Mouse (Mus musculus) heart, adult 8-10 months (tissue): Measurements from ENCODE around the gene Mrpl58. TPM values are rescaled to one million over a fixed set of nuclear protein-coding genes. Genes with fewer than 3 reads are reported as not detected.
"Not testable (repeated sequence)": the region's sequence is repeated elsewhere in the genome, so short reads cannot be mapped to it uniquely, and the experiment has no call there.

Experiments used
- DNase-seq: peaks from one replicate; pipeline ENCODE4 v3.0.0; 2022; ENCODE audit warnings: low spot score
- total RNA-seq, 4 experiments: library from RNA; stranded (reverse); gene quantifications; 2 replicates each; pipeline ENCODE4 v1.2.4; 2022

The Mrpl58 gene
- total RNA-seq, 4 experiments from 2014 or later: 139 to 160 (median 146) TPM

DNA sequence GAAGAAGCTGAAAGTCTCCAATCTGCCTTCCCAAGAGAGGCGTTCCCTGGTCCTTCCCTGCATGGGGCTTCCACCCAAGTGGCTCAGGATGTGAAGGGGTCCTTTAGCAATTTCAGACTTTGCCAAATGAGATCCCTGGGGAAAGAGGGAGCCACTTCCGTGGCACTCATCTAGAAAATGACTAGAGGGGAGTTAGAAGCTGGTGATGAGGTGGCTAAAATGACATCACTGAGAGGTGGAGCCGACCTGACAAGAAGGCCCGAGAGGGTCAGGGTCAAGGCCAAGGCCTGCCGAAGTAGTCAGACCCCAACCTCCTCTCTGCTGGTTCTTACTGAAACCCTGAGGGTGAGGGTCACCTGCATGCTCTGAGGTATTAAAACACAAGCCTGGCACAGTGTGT, 20.7 kb upstream of the Mrpl58 start:
- DNase-seq: no peak

DNA sequence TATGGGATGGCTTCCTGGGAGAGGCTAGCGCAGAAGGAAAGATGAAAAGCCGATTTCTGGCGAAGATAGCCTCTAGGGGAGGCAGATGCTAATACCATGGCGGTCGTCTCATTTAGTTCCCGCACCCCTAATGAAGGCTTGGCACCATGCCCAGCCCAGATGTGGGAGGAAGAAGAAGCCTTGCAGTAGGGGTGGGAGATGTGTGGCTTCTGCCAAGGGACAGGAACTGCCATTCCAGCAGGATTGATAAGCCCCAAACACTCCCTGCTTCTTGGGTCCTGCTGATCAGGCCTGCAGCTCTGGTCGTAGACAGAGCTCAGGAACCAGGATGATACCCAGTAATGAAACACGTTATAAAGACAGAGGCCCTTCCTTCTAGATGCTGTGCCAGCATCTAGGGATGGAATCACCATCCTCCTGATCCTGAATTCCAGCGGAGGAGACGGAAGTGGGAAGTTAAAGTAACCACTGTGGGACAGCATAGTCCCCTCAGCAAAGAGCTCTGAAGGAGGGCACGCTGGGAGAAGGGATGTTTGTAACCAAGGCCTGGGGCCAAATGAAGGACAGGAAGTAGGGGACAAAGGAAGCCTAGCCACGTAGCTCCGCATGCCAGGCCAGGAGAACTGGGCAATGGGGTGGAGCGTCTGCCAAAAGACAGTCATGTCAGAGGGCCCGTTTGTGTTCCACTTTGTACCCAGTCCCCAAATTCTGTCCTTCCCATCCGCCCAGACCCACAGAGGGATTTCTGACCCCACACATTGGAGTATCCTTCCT, 19.7 kb upstream of the Mrpl58 start:
- no peak for DNase-seq

DNA sequence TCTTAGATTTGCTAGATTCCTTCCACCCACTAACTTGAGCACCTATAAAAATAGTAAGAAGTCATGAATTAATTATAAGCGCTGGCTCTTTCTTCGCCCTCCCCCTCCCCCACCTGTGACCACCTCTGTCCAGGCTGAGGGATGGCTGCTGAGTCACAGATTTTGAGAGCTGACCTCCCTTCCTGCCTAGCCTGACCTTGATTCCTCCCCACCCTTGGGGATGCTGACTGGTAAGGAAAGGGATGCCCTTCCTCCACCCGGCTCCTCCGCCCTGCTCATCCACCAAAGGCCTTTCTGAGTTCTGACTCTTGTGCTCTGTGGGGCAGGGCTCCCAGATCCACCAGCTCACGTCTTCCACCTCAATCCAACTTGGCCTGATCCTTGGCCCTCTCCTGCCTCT, 19.0 kb upstream of the Mrpl58 start:
- no peak for DNase-seq

DNA sequence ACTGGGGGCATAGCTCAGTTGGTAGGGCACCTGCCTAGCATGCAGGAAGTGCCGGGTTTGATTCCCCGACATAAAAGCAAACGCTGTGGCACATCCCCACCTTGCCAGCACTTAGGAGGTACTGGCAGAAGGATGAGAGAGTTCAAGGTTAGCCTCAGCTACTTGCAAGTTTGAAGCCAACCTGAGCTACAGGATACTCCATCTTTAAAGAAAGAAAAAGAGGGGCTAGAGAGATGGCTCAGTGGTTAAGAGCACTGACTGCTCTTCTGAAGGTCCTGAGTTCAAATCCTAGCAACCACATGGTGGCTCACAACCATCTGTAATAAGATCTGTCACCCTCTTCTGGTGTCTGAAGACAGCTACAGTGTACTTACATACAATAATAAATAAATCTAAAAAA, 16.7 kb upstream of the Mrpl58 start:
- not testable (repeated sequence) for DNase-seq

DNA sequence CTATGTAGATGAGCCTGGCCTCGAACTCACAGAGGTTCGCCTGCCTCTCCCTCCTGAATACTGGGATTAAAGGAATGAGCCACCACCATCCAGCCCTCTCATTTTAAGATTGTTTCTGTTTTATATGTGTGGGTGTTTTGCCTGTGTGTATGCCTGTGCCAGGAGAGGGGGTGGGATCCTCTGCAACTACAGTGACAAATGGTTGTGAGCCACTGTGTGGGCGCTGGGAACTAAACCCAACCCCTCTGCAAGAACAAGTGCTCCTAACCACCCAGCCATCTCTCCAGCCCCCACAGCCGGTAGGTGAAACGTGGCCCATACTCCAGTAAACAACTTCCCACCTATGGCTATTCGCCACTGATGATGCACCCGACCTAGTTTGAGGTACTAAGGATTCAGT, 12.2 kb upstream of the Mrpl58 start:
- DNase-seq: no peak

DNA sequence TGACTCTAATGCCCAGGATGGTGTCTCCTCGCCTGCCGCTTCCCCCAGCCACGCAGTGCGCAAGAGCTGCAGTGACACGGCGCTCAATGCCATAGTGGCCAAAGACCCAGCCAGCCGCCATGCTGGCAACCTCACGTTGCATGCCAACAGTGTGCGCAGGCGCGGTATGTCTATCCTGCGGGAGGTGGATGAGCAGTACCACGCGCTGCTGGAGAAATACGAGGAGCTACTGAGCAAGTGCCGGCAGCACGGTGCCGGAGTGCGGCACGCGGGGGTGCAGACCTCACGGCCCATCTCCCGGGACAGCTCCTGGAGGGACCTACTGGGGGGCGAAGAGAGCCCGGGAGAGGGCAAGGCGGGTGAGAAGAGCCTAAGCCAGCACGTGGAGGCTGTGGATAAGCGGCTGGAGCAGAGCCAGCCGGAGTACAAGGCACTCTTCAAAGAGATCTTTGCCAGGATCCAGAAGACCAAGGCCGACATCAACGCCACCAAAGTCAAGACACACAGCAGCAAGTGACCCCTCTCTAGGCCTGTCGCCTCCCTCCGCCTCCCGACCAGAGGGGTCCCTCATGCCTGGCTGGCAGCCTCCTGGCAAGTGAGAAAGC, 9.7 kb upstream of the Mrpl58 start:
- DNase-seq: no peak

DNA sequence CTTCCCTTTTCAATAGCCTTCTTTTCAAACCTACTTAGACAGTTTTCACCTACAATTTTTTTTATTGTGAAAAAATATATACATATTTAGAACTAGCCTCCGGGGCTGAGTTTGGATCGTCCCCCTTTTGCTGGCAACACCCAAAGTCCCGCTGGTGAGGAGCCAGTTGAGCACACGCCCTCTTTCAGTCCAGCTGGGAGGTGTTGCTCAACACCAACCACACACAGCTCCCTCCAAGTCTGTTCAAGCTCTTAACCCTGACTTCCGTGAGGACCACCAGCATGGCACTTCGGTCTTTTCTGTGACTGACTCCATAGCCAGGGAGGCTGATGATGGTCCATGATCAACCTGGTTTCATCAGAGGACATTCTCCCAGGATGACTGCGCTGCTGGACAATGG, 5.5 kb upstream of the Mrpl58 start:
- no peak for DNase-seq

DNA sequence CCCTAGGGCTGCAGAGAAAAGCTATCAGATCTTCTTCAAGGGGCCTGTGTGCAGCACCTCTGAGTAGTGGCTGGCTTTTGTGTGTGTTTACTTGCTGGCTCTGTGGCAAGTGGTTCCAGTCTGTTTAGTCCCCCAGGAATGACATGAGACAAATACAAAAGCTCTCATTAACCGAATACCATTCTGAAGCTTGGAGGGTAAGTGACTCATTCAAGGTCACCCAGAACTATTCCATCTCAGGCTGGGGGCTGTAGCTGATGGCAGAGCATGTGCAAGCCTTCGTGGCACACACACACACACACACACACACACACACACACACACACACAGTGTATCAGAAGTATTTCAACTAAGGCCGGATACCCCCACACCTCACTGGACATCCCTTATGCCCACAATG, 3.4 kb upstream of the Mrpl58 start:
- DNase-seq: no peak

DNA sequence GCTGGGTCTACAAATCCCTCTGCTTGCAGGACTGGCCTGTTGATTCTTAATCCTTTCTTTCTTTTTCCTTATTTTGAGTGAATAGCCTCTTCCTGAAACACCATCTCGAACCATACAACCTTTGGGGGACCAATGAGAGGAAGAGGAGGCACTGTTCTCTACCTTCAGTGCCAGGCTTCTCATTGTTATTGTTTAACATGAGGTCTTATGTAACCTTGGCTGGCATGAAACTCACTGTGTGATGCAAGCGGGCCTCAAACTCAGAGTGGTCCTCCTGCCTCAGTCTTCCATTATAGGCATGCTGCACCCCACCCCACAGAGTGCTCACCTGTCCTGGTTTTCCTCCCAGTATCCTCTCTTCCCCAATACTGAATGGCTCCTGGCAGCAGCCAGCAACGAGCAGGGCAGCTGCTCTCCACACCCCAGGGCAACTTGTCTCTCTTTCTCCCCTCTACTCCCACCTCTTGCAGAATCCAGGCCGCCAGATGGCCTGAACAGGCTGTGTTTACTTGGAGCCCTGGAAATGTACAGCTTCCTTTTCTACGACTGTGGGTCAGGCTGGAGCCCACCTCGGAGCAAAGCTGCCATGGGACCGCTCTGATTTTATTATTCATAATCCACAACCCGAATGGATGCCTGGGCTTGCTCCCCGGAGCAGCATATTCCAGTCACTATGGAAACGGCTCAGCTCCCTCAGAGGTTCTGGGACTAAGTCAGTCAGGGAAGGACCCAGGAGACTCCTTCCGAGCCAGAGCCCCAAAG, 2.7 kb upstream of the Mrpl58 start:
- DNase-seq: no peak

DNA sequence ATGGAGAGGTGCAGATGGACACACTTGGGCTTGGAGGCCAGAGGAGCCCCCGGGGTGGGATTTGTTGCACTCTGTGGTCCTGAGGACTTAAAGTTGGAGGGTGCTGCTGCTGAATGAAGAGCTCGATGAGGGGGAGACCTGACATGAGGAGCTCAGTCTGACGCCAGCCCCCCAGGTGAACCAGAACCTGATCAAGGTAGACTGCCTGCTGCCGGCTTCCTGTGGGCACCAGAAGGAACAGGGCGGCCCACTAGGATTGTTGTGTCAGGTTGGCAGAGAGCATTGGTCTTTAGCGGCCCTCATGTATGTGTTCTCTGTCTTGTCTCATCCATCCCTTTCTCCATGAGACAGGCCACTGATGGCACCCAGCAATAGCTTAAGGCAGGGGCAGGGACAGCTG, 2.2 kb downstream of the Mrpl58 start:
- DNase-seq: no peak

DNA sequence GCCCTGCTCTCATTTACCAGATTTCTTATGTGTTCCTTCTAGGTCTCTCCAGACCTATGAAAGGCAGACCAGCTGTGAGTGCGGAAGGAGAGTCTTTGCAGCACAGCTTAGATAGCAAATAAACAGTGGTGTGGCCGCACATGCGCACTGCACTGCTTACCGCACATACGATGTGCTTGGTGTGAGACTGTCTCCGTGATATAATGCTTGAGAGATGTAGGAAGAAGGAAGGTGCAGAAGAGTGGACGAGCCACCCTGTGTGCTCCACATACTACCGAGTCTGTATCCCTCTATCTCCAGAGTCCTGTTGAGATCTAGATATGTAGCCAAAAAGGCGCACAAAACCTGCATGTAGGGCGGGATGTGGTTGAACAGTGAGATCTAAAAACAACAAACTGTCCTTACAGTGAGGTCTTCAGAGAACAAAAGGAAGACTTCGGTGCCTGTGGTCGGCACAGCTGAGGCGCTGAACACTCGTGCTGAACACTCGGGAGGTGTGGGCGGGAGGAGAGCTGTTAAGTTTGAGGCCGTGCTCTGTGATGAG, 3.4 kb downstream of the Mrpl58 start:
- DNase-seq: no peak

DNA sequence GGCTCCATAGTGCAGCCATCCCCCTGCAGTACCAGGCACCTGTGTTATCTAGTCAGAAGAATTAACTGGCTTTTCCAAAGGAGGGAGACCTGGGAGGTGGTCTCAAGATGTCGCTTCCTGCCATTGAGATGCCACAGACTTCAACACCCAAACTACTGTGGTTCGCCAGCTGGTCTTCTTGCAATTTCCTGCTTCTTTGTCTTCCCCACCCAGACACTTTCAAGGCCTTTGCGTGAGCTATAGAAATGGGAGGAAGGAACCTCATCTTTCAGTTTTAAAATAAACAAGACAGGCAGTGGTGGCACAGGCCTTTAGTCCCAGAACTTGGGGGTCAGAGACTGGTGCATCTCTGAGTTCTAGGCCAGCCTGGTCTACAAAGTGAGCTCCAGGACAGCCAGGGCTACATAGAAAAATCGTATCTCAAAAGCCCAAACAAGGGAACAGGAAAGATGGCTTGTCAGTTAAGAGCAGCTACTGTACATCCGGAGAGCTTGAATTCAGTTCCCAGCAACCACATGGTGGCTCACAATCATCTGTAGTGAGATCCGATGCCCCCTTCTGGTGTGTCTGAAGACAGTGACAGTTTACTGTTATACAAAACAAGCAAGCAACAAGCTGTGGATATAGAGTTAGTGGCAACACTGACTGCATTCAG, 4.8 kb downstream of the Mrpl58 start:
- DNase-seq: no peak

DNA sequence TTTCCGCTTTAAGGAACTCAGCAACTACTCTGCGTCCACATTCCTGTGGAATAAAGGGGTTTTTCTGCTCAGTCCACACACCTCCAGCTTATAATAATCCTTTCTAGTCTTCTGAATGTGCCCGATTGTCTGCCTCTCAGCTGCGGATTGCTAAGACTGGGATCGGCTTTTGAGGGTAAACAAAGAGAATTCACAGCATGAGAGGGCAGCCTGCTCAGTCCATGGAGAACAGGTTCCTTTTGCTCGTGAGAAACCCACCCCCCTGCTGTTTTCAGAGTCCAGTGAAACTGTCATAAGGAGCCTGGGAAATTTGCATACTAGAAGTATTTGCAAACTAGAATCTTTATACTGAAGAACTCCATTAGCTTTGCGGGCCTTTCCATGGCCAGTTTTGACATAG, 6.0 kb downstream of the Mrpl58 start:
- DNase-seq: no peak

DNA sequence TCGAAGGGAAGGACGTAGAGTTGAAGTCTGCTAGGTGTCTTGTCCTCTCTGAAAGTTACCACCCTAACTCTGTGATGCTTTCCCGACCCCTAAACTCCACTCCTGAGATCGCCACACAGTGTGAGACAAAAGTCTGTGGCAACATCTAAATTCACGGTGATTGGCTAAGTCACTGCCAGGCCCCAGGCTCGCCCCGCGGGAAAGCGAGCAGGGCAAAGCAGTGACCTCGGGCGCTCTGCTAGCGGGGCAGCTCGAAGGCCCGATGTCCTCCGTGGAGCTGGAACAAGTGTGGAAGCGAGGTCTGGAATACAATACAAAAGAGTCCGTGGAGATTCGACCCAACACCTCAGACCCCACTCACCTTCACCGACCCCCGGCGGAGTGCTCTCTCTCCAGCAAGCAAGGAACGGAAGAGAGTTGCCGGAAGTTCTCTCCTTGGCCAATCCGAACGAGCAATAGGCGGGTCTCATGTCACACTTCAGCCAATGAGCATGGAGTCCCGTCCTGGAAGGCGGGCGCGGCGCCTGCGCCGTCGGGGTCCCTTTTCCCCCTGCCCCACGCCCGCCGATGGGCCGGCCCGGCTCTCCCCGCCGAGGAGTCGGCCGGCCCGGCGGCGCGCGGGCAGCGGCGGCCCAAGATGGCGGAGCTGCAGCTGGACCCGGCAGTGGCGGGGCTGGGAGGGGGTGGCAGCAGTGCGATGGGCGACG, 16.1 kb downstream of the Mrpl58 start, which contains the start of the genes Atp5h and Kctd2:
TSS of gene Atp5h (minus strand) at position 432 of the 707 bp plus-strand sequence.
TSS of gene Kctd2 (plus strand) at position 598 of the 707 bp plus-strand sequence.
- DNase-seq: peak; percentile 96

DNA sequence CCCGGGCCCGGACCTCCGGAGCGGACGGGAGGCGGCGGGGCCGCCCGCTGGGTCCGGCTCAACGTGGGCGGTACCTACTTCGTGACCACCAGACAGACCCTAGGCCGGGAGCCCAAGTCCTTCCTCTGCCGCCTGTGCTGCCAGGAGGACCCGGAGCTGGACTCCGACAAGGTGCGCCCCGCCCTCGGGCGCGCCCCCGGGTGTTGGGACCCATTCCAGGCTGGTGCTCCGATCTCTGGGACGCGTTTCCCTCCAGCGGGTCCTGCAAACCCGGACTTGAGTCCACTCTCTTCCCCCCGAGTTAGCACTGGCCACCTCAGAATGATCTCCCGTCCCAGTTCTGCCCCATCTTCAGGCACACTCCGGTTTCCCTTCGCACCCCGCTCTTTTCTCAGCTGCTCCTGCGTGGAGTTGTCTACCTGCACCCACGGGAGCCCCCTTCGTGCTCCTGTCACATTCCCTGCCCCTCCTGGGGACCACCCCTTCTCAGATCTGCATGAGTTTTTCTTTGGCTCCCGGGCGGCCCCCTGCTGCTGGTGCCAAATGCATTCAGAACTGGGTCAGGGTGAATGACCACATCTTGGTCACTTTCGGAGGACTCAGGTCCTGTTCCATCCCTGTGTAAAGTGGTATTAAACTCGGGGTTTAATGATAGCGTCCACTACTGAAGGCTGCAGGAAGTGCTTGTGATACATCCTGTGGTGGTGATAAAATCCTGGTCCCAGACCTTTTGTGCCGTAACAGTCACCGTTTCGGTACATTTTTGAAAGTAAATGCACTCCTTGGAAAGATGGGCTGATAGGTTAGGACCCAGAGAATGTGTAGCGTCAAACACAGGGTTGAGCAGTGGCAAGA, 17.0 kb downstream of the Mrpl58 start:
- peak; percentile 57 for DNase-seq

DNA sequence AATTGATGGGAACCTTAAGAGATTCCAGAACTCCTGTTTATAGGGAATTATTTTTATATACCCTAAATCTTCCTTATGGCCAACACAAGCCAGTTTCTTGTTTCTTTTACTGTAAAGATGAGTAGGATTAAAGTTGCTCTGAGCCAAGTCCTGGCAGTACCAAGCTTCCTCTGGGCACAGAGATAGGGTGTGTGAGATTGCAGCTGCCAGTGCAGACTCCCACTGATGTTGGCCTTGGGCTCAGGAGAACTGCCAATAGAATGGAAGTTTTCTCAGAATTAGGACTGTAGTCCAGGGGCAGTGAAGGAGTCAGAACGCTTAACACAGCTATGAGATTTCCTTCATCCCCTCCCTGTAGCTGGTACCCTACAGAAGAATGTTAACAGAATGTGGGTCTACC, 17.8 kb downstream of the Mrpl58 start:
- no peak for DNase-seq

DNA sequence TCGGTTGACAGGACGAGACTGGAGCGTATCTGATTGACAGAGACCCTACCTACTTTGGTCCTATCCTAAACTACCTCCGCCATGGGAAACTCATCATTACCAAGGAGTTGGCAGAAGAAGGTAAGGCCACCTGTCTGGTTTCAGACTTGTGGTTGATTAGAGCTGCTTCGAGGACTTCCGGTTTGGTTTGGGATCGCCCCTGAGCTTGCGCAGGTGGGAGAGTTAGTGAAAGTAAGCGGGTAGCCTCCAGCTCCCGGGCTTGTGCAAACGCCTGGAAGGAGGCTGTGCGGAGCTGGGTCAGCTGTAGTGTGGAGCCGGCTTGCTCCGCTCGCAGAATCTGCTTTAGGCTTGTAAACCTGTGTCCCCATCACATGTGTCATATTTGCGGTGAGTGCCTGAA, 18.4 kb downstream of the Mrpl58 start:
- no peak for DNase-seq

DNA sequence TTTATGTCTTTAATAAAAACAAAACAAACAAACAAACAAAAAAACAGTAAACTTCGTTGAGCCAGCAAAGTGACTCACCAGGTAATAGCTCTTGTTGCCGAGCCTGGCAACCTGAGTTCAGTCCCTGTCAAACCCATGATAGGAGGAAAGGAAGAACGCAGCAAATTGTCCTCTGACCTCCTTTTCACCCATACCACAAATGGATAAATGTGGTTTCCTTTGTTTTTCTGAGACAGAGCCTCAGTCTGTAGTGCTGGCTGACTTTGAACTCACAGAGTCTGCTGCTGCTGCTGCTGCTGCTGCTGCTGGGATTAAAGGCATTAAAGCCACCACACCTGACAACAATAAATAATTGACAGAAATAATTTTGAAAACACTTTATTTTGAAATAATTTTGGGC, 19.5 kb downstream of the Mrpl58 start:
- DNase-seq: no peak

DNA sequence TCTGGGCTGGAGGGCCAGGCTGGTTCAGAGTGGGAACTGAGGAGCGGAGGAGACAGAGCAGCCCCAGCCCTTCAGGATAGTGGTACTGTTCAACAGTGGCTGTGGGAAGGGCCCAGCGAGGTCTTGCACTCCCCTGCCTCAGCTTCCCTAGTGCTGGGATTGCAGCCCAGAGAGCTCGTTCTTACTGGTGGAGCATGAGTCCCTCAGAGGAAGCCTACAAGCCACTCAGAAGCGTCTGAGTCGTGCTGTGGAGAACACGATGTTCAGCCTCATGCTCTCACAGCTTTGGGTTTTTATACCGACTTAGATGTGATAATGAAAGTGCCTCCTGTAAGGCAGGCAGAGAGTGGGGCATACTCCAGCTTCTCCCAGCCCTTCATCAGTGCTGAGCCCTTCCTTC, 21.1 kb downstream of the Mrpl58 start:
- DNase-seq: no peak

DNA sequence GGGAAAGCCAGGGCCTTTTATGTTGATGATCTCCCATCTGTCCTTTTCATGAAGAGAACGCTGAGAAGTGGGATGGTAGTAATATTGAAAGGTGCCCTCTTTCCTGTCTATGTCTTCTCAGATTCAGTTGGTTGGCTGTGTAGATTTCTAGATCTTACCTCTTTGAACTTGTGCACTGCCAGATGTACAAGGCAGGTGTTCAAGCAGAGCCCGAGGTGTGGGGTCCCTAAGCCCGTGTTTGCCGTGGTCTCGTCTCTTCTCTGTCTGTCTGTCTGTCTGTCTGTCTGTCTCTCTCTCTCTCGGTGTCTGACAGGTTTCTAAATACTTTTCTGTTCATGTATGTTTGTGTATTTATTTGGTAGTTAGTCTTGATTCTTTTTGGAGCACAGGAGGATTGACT, 22.1 kb downstream of the Mrpl58 start:
- no peak for DNase-seq
